Mouse (Mus musculus): ENCODE measurements around the gene Gm428. TPM values are rescaled to one million over a fixed set of nuclear protein-coding genes. Genes with fewer than 3 reads are reported as not detected.

The Gm428 gene
- total RNA-seq (2023): not detected

DNA sequence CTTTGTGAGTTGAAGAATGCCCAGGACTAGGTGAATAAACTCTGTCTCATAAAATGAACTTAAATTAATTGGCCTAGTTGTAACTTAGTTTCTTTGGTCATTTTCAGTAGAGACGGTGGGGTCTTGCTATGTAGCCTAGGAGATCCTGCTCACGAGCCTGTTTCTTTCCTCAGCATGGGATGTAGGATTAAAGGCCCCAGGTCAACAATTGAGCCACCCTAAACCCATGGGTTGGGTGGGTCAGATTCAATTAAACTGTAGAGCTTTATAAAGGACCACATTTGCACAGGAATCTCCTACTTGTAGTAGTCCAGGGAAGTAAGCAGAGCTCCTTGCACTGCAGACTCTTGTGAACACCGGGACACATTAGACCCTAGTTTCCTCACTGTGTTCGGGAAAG is at the start of gene Gm428:
TSS of gene Gm428 (plus strand) at position 301 of the 400 bp plus-strand sequence.

DNA sequence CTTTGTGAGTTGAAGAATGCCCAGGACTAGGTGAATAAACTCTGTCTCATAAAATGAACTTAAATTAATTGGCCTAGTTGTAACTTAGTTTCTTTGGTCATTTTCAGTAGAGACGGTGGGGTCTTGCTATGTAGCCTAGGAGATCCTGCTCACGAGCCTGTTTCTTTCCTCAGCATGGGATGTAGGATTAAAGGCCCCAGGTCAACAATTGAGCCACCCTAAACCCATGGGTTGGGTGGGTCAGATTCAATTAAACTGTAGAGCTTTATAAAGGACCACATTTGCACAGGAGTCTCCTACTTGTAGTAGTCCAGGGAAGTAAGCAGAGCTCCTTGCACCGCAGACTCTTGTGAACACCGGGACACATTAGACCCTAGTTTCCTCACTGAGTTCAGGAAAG is 45.5 kb upstream of the Gm428 start, which contains the start of gene Gm11236:
TSS of gene Gm11236 (plus strand) at position 301 of the 400 bp plus-strand sequence.

DNA sequence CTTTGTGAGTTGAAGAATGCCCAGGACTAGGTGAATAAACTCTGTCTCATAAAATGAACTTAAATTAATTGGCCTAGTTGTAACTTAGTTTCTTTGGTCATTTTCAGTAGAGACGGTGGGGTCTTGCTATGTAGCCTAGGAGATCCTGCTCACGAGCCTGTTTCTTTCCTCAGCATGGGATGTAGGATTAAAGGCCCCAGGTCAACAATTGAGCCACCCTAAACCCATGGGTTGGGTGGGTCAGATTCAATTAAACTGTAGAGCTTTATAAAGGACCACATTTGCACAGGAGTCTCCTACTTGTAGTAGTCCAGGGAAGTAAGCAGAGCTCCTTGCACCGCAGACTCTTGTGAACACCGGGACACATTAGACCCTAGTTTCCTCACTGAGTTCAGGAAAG is 15.3 kb upstream of the Gm428 start, which contains the start of gene Gm11239:
TSS of gene Gm11239 (plus strand) at position 301 of the 400 bp plus-strand sequence.

Other genes with a start within 250 kb of the Gm428 start
- not detected for gene Gm11238, start 75.6 kb upstream of the Gm428 start, total RNA-seq (2023)
- not detected for gene Gm11237, start 60.5 kb upstream of the Gm428 start, total RNA-seq (2023)
- not detected for gene Gm11236, start 45.4 kb upstream of the Gm428 start, total RNA-seq (2023)
- not detected for gene Gm11239, start 15.2 kb upstream of the Gm428 start, total RNA-seq (2023)
- not detected for gene Rasef, start 107.5 kb downstream of the Gm428 start, total RNA-seq (2023)
- not detected for gene Gm11758, start 192.8 kb downstream of the Gm428 start, total RNA-seq (2023)
- not detected for gene Gm11757, start 207.6 kb downstream of the Gm428 start, total RNA-seq (2023)
- not detected for gene Gm13871, start 222.4 kb downstream of the Gm428 start, total RNA-seq (2023)
- not detected for gene Gm11756, start 237.2 kb downstream of the Gm428 start, total RNA-seq (2023)